Mouse (Mus musculus): Measurements from ENCODE around the gene Ankdd1b.

- TF ChIP-seq CTCF (IDR thresholded peaks at IDR 0.05; ENCODE audit: low read depth) (no peak), EP300 (IDR thresholded peaks at IDR 0.05; ENCODE audit: low read depth) (no peak)
Measured at GRCm38 (mm10) chr13:96487230-96487629, 16.2 kb upstream of the Ankdd1b start.
